ENCODE assay signal across 23 mouse cellular contexts in the genomic region with DNA sequence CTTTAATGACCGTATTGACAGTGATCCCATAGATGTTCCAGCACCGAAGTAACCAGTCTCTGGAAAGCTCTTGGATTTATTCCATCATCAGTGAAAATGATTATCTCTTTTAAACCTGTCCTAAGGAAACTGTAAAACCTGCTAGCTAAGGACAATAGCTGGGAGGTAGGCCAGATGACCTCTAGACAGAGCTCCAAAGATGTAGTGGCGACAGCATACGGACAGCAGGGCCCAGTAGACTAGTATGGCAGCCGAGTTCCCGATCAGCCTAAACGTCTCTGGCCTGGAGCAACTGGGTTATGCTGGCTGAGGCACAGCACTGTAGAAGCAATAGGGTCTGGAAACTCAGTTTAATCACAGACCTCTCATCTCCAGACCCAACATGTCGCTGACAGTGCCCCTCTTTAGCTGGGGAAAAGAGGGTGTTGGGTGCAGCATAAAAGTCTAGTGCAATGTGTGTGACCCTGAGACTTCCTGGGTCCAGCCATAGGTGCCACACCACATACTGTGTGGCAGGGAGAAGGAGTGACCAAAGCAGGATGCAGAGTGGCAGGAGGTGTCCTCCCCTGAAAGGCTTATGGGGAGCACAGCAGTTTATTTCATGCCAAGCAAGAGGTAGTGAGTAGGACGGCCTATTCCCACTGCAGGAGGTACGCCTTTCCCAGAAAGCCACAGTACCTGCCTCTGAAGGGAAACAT.
"Had no signal": no experiment of that assay in that cellular context is flagged by ENCODE, and none has a peak within 500 bp of the region (broad histone marks: within the 10 kb centered on the region; RNA-seq: fewer than 3 reads in every experiment).

No protein-coding gene starts in this region.

- H3K4me3 ChIP-seq: limb, embryonic 12.5 days; limb, embryonic 15.5 days; liver, embryonic 15.5 days; neural tube, embryonic 12.5 days; neural tube, embryonic 15.5 days had no signal

- H3K9ac ChIP-seq: limb, embryonic 12.5 days; limb, embryonic 15.5 days; liver, embryonic 15.5 days; neural tube, embryonic 12.5 days; neural tube, embryonic 15.5 days had no signal

- DNase-seq: kidney, adult 18-20 months; kidney, adult 9 months; kidney, postnatal 14 days; kidney, postnatal 4 days; layer of hippocampus, postnatal 36 days; left cerebral cortex, postnatal 4 days; lung, adult 2 months; lung, postnatal 14 days; lung, postnatal 4 days; midbrain, embryonic 14.5 days; right cerebral cortex, adult 18-20 months; right cerebral cortex, postnatal 14 days; right cerebral cortex, postnatal 4 days; thymus, adult 2 months; thymus, postnatal 14 days; thymus, postnatal 4 days had no signal

- H3K4me2 ChIP-seq: limb, embryonic 12.5 days; limb, embryonic 15.5 days; liver, embryonic 15.5 days; midbrain, embryonic 11.5 days; neural tube, embryonic 12.5 days; neural tube, embryonic 15.5 days had no signal

- H3K4me1 ChIP-seq: limb, embryonic 12.5 days; limb, embryonic 15.5 days; liver, embryonic 15.5 days; neural tube, embryonic 12.5 days; neural tube, embryonic 15.5 days had no signal

- H3K27ac ChIP-seq: limb, embryonic 12.5 days; limb, embryonic 15.5 days; liver, embryonic 15.5 days; neural tube, embryonic 12.5 days; neural tube, embryonic 15.5 days had no signal

- H3K27me3 ChIP-seq: limb, embryonic 12.5 days; limb, embryonic 15.5 days; liver, embryonic 15.5 days; neural tube, embryonic 12.5 days; neural tube, embryonic 15.5 days had no signal

- ATAC-seq: intestine, embryonic 16.5 days had no signal

- H3K9me3 ChIP-seq: limb, embryonic 12.5 days; limb, embryonic 15.5 days; liver, embryonic 15.5 days; neural tube, embryonic 12.5 days; neural tube, embryonic 15.5 days had no signal
